Mouse (Mus musculus): Measurements from ENCODE around the gene Saa3. TPM values are rescaled to one million over a fixed set of nuclear protein-coding genes. Genes with fewer than 3 reads are reported as not detected.
"Not testable (repeated sequence)": the region's sequence is repeated elsewhere in the genome, so short reads cannot be mapped to it uniquely, and the experiment has no call there.

Gene Saa3
- polyA plus RNA-seq, 1 experiment from 2014 or later = not detected

- not testable (repeated sequence) for H3K4me3 ChIP-seq (replicated peaks; ENCODE audit: low read depth, low read length); H3K27me3 ChIP-seq (ENCODE audit: control insufficient read depth, insufficient read depth, low read length); H3K9me3 ChIP-seq (ENCODE audit: control insufficient read depth, low read length); ATAC-seq (ENCODE audit: low FRiP score, low TSS enrichment); H3K36me3 ChIP-seq (ENCODE audit: control insufficient read depth, insufficient read depth, low read length); H3K27ac ChIP-seq (replicated peaks; ENCODE audit: low read depth, low read length); H3K4me1 ChIP-seq (ENCODE audit: control insufficient read depth, insufficient read depth, low read length); H3K9ac ChIP-seq (replicated peaks; ENCODE audit: low read length); DNase-seq; H3K4me2 ChIP-seq (ENCODE audit: low read length)
- 76% methylated on average over 5 of the region's 5 CpGs for WGBS
Measured at GRCm38 (mm10) chr7:46740041-46740440, 24.5 kb upstream of the Saa3 start.

DNA sequence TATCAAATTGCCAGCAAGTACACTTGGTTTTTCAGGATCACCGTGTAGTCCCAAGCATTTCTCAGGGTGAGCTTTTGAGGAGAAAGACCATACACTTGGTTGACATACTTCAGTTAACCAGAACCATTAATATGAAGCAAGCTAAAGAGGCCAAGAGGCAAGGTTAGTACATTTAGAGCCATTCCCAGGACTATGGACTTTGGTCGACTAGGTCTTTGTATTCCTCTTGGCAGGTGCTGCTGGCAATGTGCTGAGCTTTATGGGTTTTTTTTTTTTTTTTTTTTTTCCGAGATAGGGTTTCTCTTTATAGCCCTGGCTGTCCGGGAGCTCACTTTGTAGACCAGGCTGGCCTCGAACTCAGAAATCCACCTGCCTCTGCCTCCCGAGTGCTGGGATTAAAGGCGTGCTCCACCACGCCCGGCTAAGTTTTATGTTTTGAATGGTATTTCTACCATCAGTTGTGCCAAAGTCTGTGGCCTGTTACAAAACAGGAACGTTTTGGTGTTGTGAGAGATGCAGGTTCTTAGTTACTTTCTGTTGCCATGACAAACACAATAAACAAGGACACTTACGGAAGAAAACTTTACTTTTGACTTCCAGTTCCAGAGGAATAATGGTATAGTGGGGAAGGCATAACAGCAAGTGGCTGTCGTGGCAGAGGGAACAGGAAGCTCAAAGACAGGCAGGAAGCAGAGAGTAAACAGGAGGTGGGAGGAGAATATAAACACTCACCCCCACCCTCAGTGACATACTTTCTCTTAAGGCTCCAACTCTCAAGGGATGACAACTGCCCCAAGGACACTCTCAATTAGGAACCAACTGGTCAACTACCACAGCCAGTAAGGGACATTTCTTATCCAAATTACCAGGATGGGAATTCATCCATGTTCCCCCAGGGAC is 23.3 kb upstream of the Saa3 start:
- no peak for DNase-seq
- 86% methylated on average over 12 of the region's 12 CpGs for WGBS
- no peak overlapping the region for H3K4me3 ChIP-seq (replicated peaks; ENCODE audit: low read depth, low read length)
- H3K9ac ChIP-seq (replicated peaks; ENCODE audit: low read length) = no peak overlapping the region
- H3K9me3 ChIP-seq (ENCODE audit: control insufficient read depth, low read length) = no peaks in the 10 kb centered on the region
- no peaks in the 10 kb centered on the region for H3K27me3 ChIP-seq (ENCODE audit: control insufficient read depth, insufficient read depth, low read length)
- ATAC-seq (ENCODE audit: low FRiP score, low TSS enrichment) = no peak
- no peak overlapping the region for H3K27ac ChIP-seq (replicated peaks; ENCODE audit: low read depth, low read length)
- H3K36me3 ChIP-seq (ENCODE audit: control insufficient read depth, insufficient read depth, low read length) = no peaks in the 10 kb centered on the region
- H3K4me2 ChIP-seq (ENCODE audit: low read length) = no peak overlapping the region
- H3K4me1 ChIP-seq (ENCODE audit: control insufficient read depth, insufficient read depth, low read length) = no peaks in the 10 kb centered on the region

DNA sequence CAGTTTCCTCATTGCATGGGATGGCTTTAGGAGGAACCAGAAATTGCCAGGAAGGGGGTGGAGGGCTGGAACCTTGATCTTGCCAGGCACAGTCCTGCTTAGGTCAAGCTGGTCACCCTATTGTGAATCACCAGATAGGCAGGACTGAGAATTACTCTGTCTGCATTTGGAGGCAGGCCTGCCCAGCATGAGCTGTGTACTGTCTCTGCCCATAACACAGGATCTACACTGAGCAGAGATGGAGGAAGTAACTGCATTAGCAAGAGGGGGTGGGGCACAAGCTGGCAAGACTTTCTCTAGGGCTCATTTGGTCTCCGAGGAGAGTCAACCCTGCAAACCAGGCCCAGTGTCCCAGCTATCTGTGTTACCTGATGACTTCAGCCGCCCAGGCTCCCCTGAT is 19.5 kb upstream of the Saa3 start:
- Histone ChIP-seq H3K36me3 (ENCODE audit: control insufficient read depth, insufficient read depth, low read length) (no peaks in the 10 kb centered on the region), H3K4me1 (ENCODE audit: control insufficient read depth, insufficient read depth, low read length) (no peaks in the 10 kb centered on the region), H3K4me2 (ENCODE audit: low read length) (no peak overlapping the region), H3K27me3 (ENCODE audit: control insufficient read depth, insufficient read depth, low read length) (no peaks in the 10 kb centered on the region), H3K9ac (replicated peaks; ENCODE audit: low read length) (no peak overlapping the region), H3K27ac (replicated peaks; ENCODE audit: low read depth, low read length) (no peak overlapping the region), H3K4me3 (replicated peaks; ENCODE audit: low read depth, low read length) (no peak overlapping the region), H3K9me3 (ENCODE audit: control insufficient read depth, low read length) (no peaks in the 10 kb centered on the region)
- DNase-seq (no peak), ATAC-seq (ENCODE audit: low FRiP score, low TSS enrichment) (no peak)
- 80% methylated on average over 2 of the region's 2 CpGs for whole genome bisulfite sequencing

GRCm38 (mm10) chr7:46732458-46732857 is 17.0 kb upstream of the Saa3 start, which contains the start of gene Saa4:
Gene Saa4, minus strand, starts transcription at chr7:46732603.
- ATAC-seq (ENCODE audit: low FRiP score, low TSS enrichment) = no peak
- Histone ChIP-seq H3K4me1 (ENCODE audit: control insufficient read depth, insufficient read depth, low read length) (no peaks in the 10 kb centered on the region), H3K27ac (replicated peaks; ENCODE audit: low read depth, low read length) (no peak within 1 kb of the TSS), H3K9ac (replicated peaks; ENCODE audit: low read length) (no peak within 1 kb of the TSS), H3K27me3 (ENCODE audit: control insufficient read depth, insufficient read depth, low read length) (no peaks in the 10 kb centered on the region), H3K4me3 (replicated peaks; ENCODE audit: low read depth, low read length) (no peak within 1 kb of the TSS), H3K36me3 (ENCODE audit: control insufficient read depth, insufficient read depth, low read length) (no peaks in the 10 kb centered on the region), H3K4me2 (ENCODE audit: low read length) (no peak within 1 kb of the TSS), H3K9me3 (ENCODE audit: control insufficient read depth, low read length) (no peaks in the 10 kb centered on the region)
- WGBS = 91% methylated on average over 4 of the region's 4 CpGs
- no peak for DNase-seq

DNA sequence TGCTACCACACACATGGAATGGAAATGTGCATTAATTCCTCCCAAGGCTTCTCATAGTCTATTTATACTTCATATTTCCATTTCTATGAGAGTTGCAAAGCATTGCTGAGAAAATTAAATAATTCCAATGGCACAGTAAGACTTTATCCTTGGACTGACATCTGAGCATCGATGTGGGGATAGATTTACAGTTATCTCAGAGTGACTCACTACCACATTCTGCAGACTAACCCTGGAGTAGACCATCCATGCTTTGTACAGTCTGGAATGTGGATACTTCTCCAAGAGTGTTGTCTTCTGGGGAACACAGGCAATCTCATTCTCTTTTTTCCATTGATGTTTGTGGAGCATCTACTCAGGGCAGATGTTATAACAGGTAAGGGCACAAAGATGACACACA is 12.1 kb upstream of the Saa3 start:
- no peak overlapping the region for H3K4me2 ChIP-seq (ENCODE audit: low read length)
- H3K27ac ChIP-seq (replicated peaks; ENCODE audit: low read depth, low read length) = no peak overlapping the region
- no peaks in the 10 kb centered on the region for H3K9me3 ChIP-seq (ENCODE audit: control insufficient read depth, low read length)
- WGBS = 86% methylated on average over 1 of the region's 1 CpGs
- H3K4me3 ChIP-seq (replicated peaks; ENCODE audit: low read depth, low read length) = no peak overlapping the region
- no peak overlapping the region for H3K9ac ChIP-seq (replicated peaks; ENCODE audit: low read length)
- no peaks in the 10 kb centered on the region for H3K27me3 ChIP-seq (ENCODE audit: control insufficient read depth, insufficient read depth, low read length)
- H3K36me3 ChIP-seq (ENCODE audit: control insufficient read depth, insufficient read depth, low read length) = no peaks in the 10 kb centered on the region
- DNase-seq (no peak), ATAC-seq (ENCODE audit: low FRiP score, low TSS enrichment) (no peak)
- no peaks in the 10 kb centered on the region for H3K4me1 ChIP-seq (ENCODE audit: control insufficient read depth, insufficient read depth, low read length)

DNA sequence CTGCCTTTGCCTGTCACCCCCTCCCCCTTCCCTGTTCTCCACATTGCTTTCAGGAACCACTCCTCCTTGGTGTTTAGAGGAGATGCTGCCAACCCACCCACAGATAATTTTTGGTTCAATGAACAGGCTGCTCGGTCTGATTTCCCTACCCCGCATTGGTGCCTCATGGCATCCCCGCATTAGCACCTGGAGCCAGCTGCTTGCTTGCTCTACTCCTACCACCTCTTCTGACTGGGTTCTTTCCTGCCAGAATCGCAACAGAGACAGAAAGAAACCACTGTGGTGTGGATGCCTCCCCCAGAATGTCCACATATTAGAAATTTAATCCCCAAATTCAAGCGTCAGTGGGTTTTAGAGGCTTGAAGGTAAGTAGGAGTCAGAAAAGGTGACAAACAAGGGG is 8.9 kb upstream of the Saa3 start:
- H3K27me3 ChIP-seq (ENCODE audit: control insufficient read depth, insufficient read depth, low read length) = no peaks in the 10 kb centered on the region
- no peak overlapping the region for H3K4me3 ChIP-seq (replicated peaks; ENCODE audit: low read depth, low read length)
- 80% methylated on average over 5 of the region's 5 CpGs for WGBS
- no peaks in the 10 kb centered on the region for H3K9me3 ChIP-seq (ENCODE audit: control insufficient read depth, low read length)
- no peak overlapping the region for H3K4me2 ChIP-seq (ENCODE audit: low read length)
- DNase-seq (no peak), ATAC-seq (ENCODE audit: low FRiP score, low TSS enrichment) (no peak)
- H3K4me1 ChIP-seq (ENCODE audit: control insufficient read depth, insufficient read depth, low read length) = no peaks in the 10 kb centered on the region
- H3K27ac ChIP-seq (replicated peaks; ENCODE audit: low read depth, low read length) = no peak overlapping the region
- H3K9ac ChIP-seq (replicated peaks; ENCODE audit: low read length) = no peak overlapping the region
- H3K36me3 ChIP-seq (ENCODE audit: control insufficient read depth, insufficient read depth, low read length) = no peaks in the 10 kb centered on the region

GRCm38 (mm10) chr7:46723849-46724248 is 8.3 kb upstream of the Saa3 start:
- no peaks in the 10 kb centered on the region for H3K9me3 ChIP-seq (ENCODE audit: control insufficient read depth, low read length)
- DNase-seq (no peak), ATAC-seq (ENCODE audit: low FRiP score, low TSS enrichment) (no peak)
- H3K4me2 ChIP-seq (ENCODE audit: low read length) = no peak overlapping the region
- no peak overlapping the region for H3K9ac ChIP-seq (replicated peaks; ENCODE audit: low read length)
- WGBS = 95% methylated on average over 3 of the region's 3 CpGs
- no peaks in the 10 kb centered on the region for H3K36me3 ChIP-seq (ENCODE audit: control insufficient read depth, insufficient read depth, low read length)
- no peak overlapping the region for H3K4me3 ChIP-seq (replicated peaks; ENCODE audit: low read depth, low read length)
- H3K4me1 ChIP-seq (ENCODE audit: control insufficient read depth, insufficient read depth, low read length) = no peaks in the 10 kb centered on the region
- H3K27me3 ChIP-seq (ENCODE audit: control insufficient read depth, insufficient read depth, low read length) = no peaks in the 10 kb centered on the region
- H3K27ac ChIP-seq (replicated peaks; ENCODE audit: low read depth, low read length) = no peak overlapping the region

GRCm38 (mm10) chr7:46723354-46723753 is 7.9 kb upstream of the Saa3 start:
- Histone ChIP-seq H3K36me3 (ENCODE audit: control insufficient read depth, insufficient read depth, low read length) (no peaks in the 10 kb centered on the region), H3K4me3 (replicated peaks; ENCODE audit: low read depth, low read length) (no peak overlapping the region), H3K27me3 (ENCODE audit: control insufficient read depth, insufficient read depth, low read length) (no peaks in the 10 kb centered on the region), H3K9me3 (ENCODE audit: control insufficient read depth, low read length) (no peaks in the 10 kb centered on the region), H3K4me1 (ENCODE audit: control insufficient read depth, insufficient read depth, low read length) (no peaks in the 10 kb centered on the region), H3K27ac (replicated peaks; ENCODE audit: low read depth, low read length) (no peak overlapping the region), H3K9ac (replicated peaks; ENCODE audit: low read length) (no peak overlapping the region), H3K4me2 (ENCODE audit: low read length) (no peak overlapping the region)
- DNase-seq = no peak
- 95% methylated on average over 6 of the region's 6 CpGs for WGBS
- no peak for ATAC-seq (ENCODE audit: low FRiP score, low TSS enrichment)

GRCm38 (mm10) chr7:46720460-46720859 is 5.0 kb upstream of the Saa3 start:
- ATAC-seq (ENCODE audit: low FRiP score, low TSS enrichment) (no peak), DNase-seq (no peak)
- WGBS = 76% methylated on average over 9 of the region's 9 CpGs
- Histone ChIP-seq H3K9ac (replicated peaks; ENCODE audit: low read length) (no peak overlapping the region), H3K4me2 (ENCODE audit: low read length) (no peak overlapping the region), H3K9me3 (ENCODE audit: control insufficient read depth, low read length) (no peaks in the 10 kb centered on the region), H3K27me3 (ENCODE audit: control insufficient read depth, insufficient read depth, low read length) (no peaks in the 10 kb centered on the region), H3K4me1 (ENCODE audit: control insufficient read depth, insufficient read depth, low read length) (no peaks in the 10 kb centered on the region), H3K27ac (replicated peaks; ENCODE audit: low read depth, low read length) (no peak overlapping the region), H3K4me3 (replicated peaks; ENCODE audit: low read depth, low read length) (no peak overlapping the region), H3K36me3 (ENCODE audit: control insufficient read depth, insufficient read depth, low read length) (no peaks in the 10 kb centered on the region)

Data from midbrain, embryonic 14.5 days (tissue).